Mouse (Mus musculus) embryonic stem cell, embryonic (primary cell): ENCODE measurements around the gene Azin2.

Experiments used
- CTCF ChIA-PET, 4 experiments: fragments of 300-600 bp in 2 of 4; fragments of 350-600 bp in 2 of 4; sonication (Branson Sonifier 250); formaldehyde crosslinking; loops; one replicate each; lab custom pipeline; 2022; ENCODE audit warnings: inconsistent platforms in 2 of 4; lab: Charles Lee
- POLR2A ChIA-PET, 4 experiments: fragments of 300-600 bp in 2 of 4; fragments of 350-600 bp in 2 of 4; sonication (Branson Sonifier 250); formaldehyde crosslinking; loops; one replicate each; lab custom pipeline; 2022; ENCODE audit warnings: antibody characterized with exemption in 4 of 4, inconsistent platforms in 1 of 4; lab: Charles Lee

Azin2 gene

GRCm38 (mm10) chr4:128924841-128925606 lies 37.2 kb downstream of the Azin2 start:
- ChIA-PET POLR2A (interaction anchor here in 1 of 4 experiments (0.5 to 1.5 kb wide), 8 partner anchors 10 to 212 kb away, joined by 3 to 7 read pairs (median 4); partner anchors contain the start of gene Rnf19b), CTCF (interaction anchor here (0.5 to 1.8 kb wide), 14 partner anchors 9 to 1960 kb away, joined by 3 to 18 read pairs (median 4); partner anchors contain the start of genes S100pbp (in 1 of the 4) and Yars (in 1 of the 4))

- CTCF ChIA-PET: interaction anchor here in 1 of 4 experiments (1.1 kb wide), 1 partner anchor 190 kb away, joined by 3 read pairs; no protein-coding TSS in a partner anchor
Measured at GRCm38 (mm10) chr4:128923603-128924002, 38.6 kb downstream of the Azin2 start.

GRCm38 (mm10) chr4:128919106-128919505 lies 43.1 kb downstream of the Azin2 start:
- POLR2A ChIA-PET: interaction anchor here in 2 of 4 experiments (0.6 to 0.7 kb wide), 4 partner anchors 33 to 430 kb away, joined by 3 to 4 read pairs (median 3); no protein-coding TSS in a partner anchor
- CTCF ChIA-PET: interaction anchor here in 2 of 4 experiments (0.6 to 1.6 kb wide), 3 partner anchors 11 to 38 kb away, joined by 3 to 6 read pairs (median 3); no protein-coding TSS in a partner anchor

More at GRCm38 (mm10) chr4:128923603-128924002, 38.6 kb downstream of the Azin2 start:
- POLR2A ChIA-PET: no interaction called here

- POLR2A ChIA-PET: no interaction called here
- CTCF ChIA-PET: interaction anchor here in 2 of 4 experiments (0.7 to 1.6 kb wide), 2 partner anchors 10 to 165 kb away, joined by 4 to 6 read pairs; no protein-coding TSS in a partner anchor
Measured at GRCm38 (mm10) chr4:128918187-128918586, 44.1 kb downstream of the Azin2 start.

- ChIA-PET POLR2A (no interaction called here), CTCF (interaction anchor here in 2 of 4 experiments (0.7 to 1.6 kb wide), 2 partner anchors 9 to 166 kb away, joined by 4 to 6 read pairs; no protein-coding TSS in a partner anchor)
Measured at GRCm38 (mm10) chr4:128917756-128918155, 44.5 kb downstream of the Azin2 start.

DNA sequence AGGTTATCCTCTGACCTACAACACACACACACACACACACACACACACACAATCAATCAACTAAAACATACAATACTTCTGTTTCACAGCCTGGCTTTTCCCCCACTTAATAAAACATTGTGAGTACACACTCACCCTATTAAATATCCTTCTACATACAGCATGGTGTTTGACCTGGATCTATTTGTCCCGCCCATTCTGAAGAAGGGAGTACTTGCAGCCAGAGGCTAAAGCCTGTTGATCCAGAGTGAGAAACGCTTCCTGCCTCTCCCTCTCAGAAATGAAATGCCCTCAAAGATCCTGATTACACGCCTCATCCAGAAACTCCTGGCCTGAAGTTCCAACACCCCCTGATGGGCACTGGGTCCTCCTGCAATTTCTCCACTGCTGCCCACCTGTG lies 45.1 kb downstream of the Azin2 start:
- CTCF ChIA-PET: interaction anchor here in 1 of 4 experiments (1.3 kb wide), 1 partner anchor 9 kb away, joined by 4 read pairs; no protein-coding TSS in a partner anchor
- POLR2A ChIA-PET: interaction anchor here in 2 of 4 experiments (0.6 to 0.7 kb wide), 2 partner anchors 12 to 1497 kb away, joined by 3 read pairs; no protein-coding TSS in a partner anchor

DNA sequence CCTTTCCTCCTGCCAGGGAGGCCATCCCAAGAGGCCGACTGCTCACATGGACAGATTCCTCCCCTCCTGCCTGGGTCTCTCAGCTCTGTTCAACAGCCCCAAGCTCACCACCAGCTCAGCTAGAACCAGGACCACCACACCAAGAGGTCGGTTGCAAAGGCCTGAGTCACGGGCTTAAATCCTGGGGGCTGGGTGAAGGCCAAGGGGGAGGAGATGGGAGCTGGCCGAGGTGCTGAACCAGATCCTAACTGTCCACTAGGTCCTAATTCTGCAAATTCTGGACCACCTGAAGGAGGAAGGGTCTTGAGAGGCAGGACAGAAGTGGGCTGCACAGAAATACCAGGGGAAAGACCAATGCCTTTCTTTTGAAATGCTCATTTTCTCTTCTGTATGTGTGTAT lies 48.4 kb downstream of the Azin2 start:
- ChIA-PET POLR2A (interaction anchor here in 1 of 4 experiments (1.0 to 1.5 kb wide), 3 partner anchors 14 to 144 kb away, joined by 3 to 6 read pairs (median 3); partner anchors contain the start of gene Rnf19b), CTCF (interaction anchor here in 1 of 4 experiments (0.9 to 1.5 kb wide), 3 partner anchors 11 to 199 kb away, joined by 3 to 6 read pairs (median 3); no protein-coding TSS in a partner anchor)

DNA sequence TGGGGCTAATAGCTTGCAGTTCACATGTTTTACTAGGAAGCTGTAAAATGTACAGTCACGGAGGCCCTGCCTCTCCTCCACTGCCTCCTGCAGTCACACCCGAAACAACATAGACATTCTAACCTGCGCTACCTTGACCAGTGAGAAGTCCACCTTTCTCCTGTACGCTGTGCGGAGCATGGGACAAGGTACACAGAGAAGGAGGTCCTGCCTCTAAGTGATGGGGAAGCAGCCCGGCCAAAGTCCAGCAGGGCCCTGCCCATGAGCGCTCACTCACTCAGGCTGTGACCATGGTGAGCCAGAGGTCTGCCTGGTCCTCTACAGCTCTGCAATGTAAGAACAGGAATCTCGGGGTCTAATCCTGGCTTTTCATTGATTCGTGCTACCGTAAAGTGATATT lies 50.2 kb downstream of the Azin2 start:
- CTCF ChIA-PET: interaction anchor here in 2 of 4 experiments (0.6 to 0.7 kb wide), 2 partner anchors 186 to 222 kb away, joined by 4 to 6 read pairs; no protein-coding TSS in a partner anchor
- POLR2A ChIA-PET: interaction anchor here in 2 of 4 experiments (0.6 to 0.7 kb wide), 2 partner anchors 45 to 185 kb away, joined by 3 to 4 read pairs; no protein-coding TSS in a partner anchor

DNA sequence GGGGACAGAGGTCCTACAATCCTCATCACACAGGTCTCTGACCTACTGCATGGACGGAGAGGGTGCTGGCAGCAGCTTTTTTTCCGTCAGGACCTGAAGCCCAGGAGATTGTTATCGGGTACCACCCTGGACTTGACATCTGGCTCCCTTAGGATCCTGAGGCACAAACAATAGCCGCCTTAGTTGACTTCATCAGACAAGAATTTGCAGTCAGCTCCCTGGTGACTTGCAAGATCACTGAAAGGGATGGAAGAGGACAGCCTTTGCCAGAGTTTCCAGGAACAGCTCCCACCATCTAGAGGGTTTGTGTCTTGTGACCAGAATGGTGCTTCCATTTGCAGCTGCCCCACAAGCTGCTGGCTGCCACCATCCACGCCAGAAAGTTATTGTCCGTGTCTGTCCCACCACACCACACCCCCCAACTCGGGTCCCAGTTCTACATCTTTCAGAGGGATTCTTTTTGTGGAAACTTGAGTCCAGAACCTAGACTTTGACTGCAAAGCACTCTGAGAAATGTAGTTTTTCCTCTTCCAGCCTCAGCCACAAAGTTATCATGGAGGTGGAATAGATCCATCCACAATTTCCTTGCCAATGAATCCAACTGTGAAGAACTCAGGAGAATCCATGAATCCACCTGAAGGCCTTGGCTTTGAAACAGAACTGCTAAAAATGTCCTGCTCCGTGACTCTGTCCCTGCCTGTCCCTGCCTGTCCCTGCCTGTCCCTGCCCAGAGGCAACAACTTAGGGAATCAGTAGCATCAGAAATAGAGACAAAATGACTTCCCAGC lies 51.8 kb downstream of the Azin2 start:
- CTCF ChIA-PET: interaction anchor here in 3 of 4 experiments (0.7 to 2.4 kb wide), 3 partner anchors 11 to 32 kb away, joined by 3 to 20 read pairs (median 3); no protein-coding TSS in a partner anchor

GRCm38 (mm10) chr4:128909378-128909831 lies 52.8 kb downstream of the Azin2 start:
- ChIA-PET POLR2A (interaction anchor here (0.7 to 2.5 kb wide), 6 partner anchors 8 to 174 kb away, joined by 3 to 8 read pairs (median 4); partner anchors contain the start of genes Rnf19b (in 2 of the 4) and Azin2 (in 1 of the 4)), CTCF (interaction anchor here (0.5 to 2.6 kb wide), 11 partner anchors 10 to 212 kb away, joined by 3 to 20 read pairs (median 7); no protein-coding TSS in a partner anchor)

More for the DNA sequence above, 51.8 kb downstream of the Azin2 start:
- POLR2A ChIA-PET: interaction anchor here in 3 of 4 experiments (0.7 to 1.7 kb wide), 3 partner anchors 9 to 147 kb away, joined by 4 to 6 read pairs (median 4); partner anchors contain the start of genes Azin2 (in 1 of the 3) and Rnf19b (in 1 of the 3)

- ChIA-PET POLR2A (interaction anchor here in 3 of 4 experiments (0.6 to 2.5 kb wide), 8 partner anchors 10 to 175 kb away, joined by 3 to 8 read pairs (median 4); partner anchors contain the start of genes Rnf19b (in 2 of the 3) and Azin2 (in 1 of the 3)), CTCF (interaction anchor here (0.5 to 2.6 kb wide), 46 partner anchors 8 to 647 kb away, joined by 3 to 20 read pairs (median 3); partner anchors contain the start of gene Trim62 (in 1 of the 4))
Measured at GRCm38 (mm10) chr4:128908586-128909377, 53.5 kb downstream of the Azin2 start.

- ChIA-PET POLR2A (interaction anchor here in 2 of 4 experiments (0.6 to 2.5 kb wide), 5 partner anchors 43 to 934 kb away, joined by 3 to 8 read pairs (median 3); partner anchors contain the start of gene Rnf19b (in 1 of the 2)), CTCF (interaction anchor here in 3 of 4 experiments (0.5 to 2.6 kb wide), 9 partner anchors 9 to 821 kb away, joined by 3 to 12 read pairs (median 4); no protein-coding TSS in a partner anchor)
Measured at GRCm38 (mm10) chr4:128907238-128907968, 54.8 kb downstream of the Azin2 start.

- ChIA-PET POLR2A (interaction anchor here in 2 of 4 experiments (0.6 to 2.5 kb wide), 2 partner anchors 44 to 151 kb away, joined by 3 to 8 read pairs; partner anchors contain the start of gene Rnf19b (in 1 of the 2)), CTCF (interaction anchor here in 3 of 4 experiments (0.5 to 2.3 kb wide), 3 partner anchors 9 to 279 kb away, joined by 4 to 7 read pairs (median 6); no protein-coding TSS in a partner anchor)
Measured at GRCm38 (mm10) chr4:128906757-128907156, 55.5 kb downstream of the Azin2 start.

GRCm38 (mm10) chr4:128905251-128905650 lies 57.0 kb downstream of the Azin2 start:
- ChIA-PET POLR2A (interaction anchor here in 2 of 4 experiments (1.2 to 1.7 kb wide), 2 partner anchors 21 to 153 kb away, joined by 3 to 4 read pairs; partner anchors contain the start of genes Rnf19b (in 1 of the 2) and Trim62 (in 1 of the 2)), CTCF (interaction anchor here in 2 of 4 experiments (0.5 to 1.7 kb wide), 2 partner anchors 178 to 208 kb away, joined by 4 to 6 read pairs; no protein-coding TSS in a partner anchor)
